11 mouse cellular contexts compared by ENCODE assay signal in the genomic region with DNA sequence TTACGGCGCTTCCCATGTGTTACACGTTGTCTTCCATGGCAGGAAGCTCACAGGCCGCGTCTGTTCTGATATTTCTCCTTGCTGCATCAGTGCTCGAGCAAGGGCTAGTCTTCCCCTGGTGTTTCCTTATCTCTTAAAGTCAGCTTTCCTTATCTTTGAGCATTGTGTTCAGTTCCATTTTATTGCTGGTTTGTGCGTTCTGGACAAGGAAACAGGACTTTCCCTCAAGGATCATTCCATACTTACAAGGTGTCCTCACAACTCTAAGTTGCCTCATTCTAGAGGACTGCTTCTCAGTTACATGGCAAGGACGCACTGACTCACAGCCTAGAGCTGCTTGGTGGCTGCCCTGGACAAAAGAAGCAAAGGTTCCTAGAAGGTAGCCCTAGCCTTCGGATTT.
DNase-seq lines count a peak whose midpoint lies in the region; ATAC-seq and TF ChIP-seq lines count a peak whose summit lies in the region.
"Had no signal": no experiment of that assay in that cellular context is flagged by ENCODE, and none has a peak within 500 bp of the region (broad histone marks: within the 10 kb centered on the region; RNA-seq: fewer than 3 reads in every experiment).

No protein-coding gene starts in this region.

- H3K4me2 ChIP-seq in heart, embryonic 15.5 days = no peak overlapping the region
- peak overlapping the region; percentile 6 for H3K4me2 ChIP-seq in liver, postnatal 0 days (ENCODE audit: low read depth, low read length)
- H3K4me2 ChIP-seq: limb, embryonic 13.5 days; midbrain, embryonic 11.5 days had no signal

- intact Hi-C loops in gastrocnemius, postnatal 36 days (cut with DNase I) = no loop called here
- intact Hi-C loops in left cerebral cortex, postnatal 4 days (cut with DNase I) = no loop called here

- H3K27me3 ChIP-seq in heart, embryonic 15.5 days = no peaks in the 10 kb centered on the region
- no peaks in the 10 kb centered on the region for H3K27me3 ChIP-seq in liver, postnatal 0 days (ENCODE audit: insufficient read depth, low read length)
- H3K27me3 ChIP-seq: limb, embryonic 13.5 days had no signal

- DNase-seq in heart, adult 11 months = no peak
- DNase-seq in liver, postnatal 0 days = no peak
- DNase-seq in gastrocnemius, postnatal 36 days = no peak
- DNase-seq in left cerebral cortex, postnatal 4 days = no peak
- DNase-seq: cerebellum, postnatal 36 days had no signal

- H3K9me3 ChIP-seq in heart, embryonic 15.5 days (replicated peaks) = no peaks in the 10 kb centered on the region
- no peaks in the 10 kb centered on the region for H3K9me3 ChIP-seq in liver, postnatal 0 days (ENCODE audit: low read length)
- H3K9me3 ChIP-seq: forebrain, embryonic 10.5 days; limb, embryonic 13.5 days had no signal

- H3K27ac ChIP-seq in heart, embryonic 15.5 days = peak overlapping the region; percentile 79
- H3K27ac ChIP-seq in brown adipose tissue, adult 24 weeks (replicated peaks; ENCODE audit: low read depth, low read length) = peak overlapping the region; percentile 42
- H3K27ac ChIP-seq in liver, postnatal 0 days (ENCODE audit: low read depth) = peak overlapping the region; percentile 64; the same call in 1 of the 2 replicates
- H3K27ac ChIP-seq: forebrain, embryonic 10.5 days; limb, embryonic 13.5 days had no signal

- peak; percentile 83 for TF ChIP-seq EP300 in liver, postnatal 0 days (IDR thresholded peaks at IDR 0.05; ENCODE audit: low read depth)

- no peak overlapping the region for H3K4me3 ChIP-seq in heart, embryonic 15.5 days
- H3K4me3 ChIP-seq in brown adipose tissue, adult 24 weeks (ENCODE audit: insufficient read depth, low read depth, low read length) = no peak overlapping the region
- H3K4me3 ChIP-seq in liver, postnatal 0 days (ENCODE audit: low read depth, low read length) = no peak overlapping the region
- H3K4me3 ChIP-seq: forebrain, embryonic 10.5 days; limb, embryonic 13.5 days had no signal

- no peak for ATAC-seq in heart, embryonic 15.5 days (replicated peaks; ENCODE audit: insufficient number of reproducible peaks, insufficient read depth, low FRiP score, low read depth)
- ATAC-seq in granulocyte monocyte progenitor cell, adult 5-6 weeks (replicated peaks; ENCODE audit: poor library complexity, severe bottlenecking) = 0 out of 2 replicates have a peak, but pooled peaks have one; percentile 8
- ATAC-seq in liver, postnatal 0 days = peak; percentile 23; the same call in 1 of the 2 replicates

- no peak overlapping the region for H3K9ac ChIP-seq in heart, embryonic 15.5 days
- H3K9ac ChIP-seq in liver, postnatal 0 days (replicated peaks) = no peak overlapping the region
- H3K9ac ChIP-seq: limb, embryonic 13.5 days had no signal

- peaks cover 72% of the 10 kb centered on the region for H3K4me1 ChIP-seq in heart, embryonic 15.5 days (replicated peaks)
- peaks cover 41% of the 10 kb centered on the region for H3K4me1 ChIP-seq in brown adipose tissue, adult 24 weeks (ENCODE audit: control insufficient read depth, insufficient read depth, insufficient read length, low read length)
- H3K4me1 ChIP-seq in liver, postnatal 0 days (ENCODE audit: insufficient read depth) = peaks cover 53% of the 10 kb centered on the region

- 64% methylated on average over 9 of the region's 9 CpGs for WGBS in heart, embryonic 15.5 days
- 39% methylated on average over 9 of the region's 9 CpGs for WGBS in liver, postnatal 0 days (ENCODE audit: insufficient replicate concordance)

- H3K36me3 ChIP-seq in heart, embryonic 15.5 days = no peaks in the 10 kb centered on the region
- H3K36me3 ChIP-seq in liver, postnatal 0 days (replicated peaks; ENCODE audit: insufficient read depth, low read length) = 0 out of 2 replicates have a peak, but pooled peaks cover 2% of the 10 kb centered on the region
- H3K36me3 ChIP-seq: forebrain, embryonic 10.5 days; limb, embryonic 13.5 days had no signal

- TF ChIP-seq CTCF in liver, postnatal 0 days (IDR thresholded peaks at IDR 0.05; ENCODE audit: low read depth) = no peak
